Mouse (Mus musculus) right cerebral cortex, postnatal 10 days (tissue): Measurements from ENCODE around the gene Actl11.
A peak's percentile ranks its signal among the peaks of the same experiment; 100 is the strongest.

Source experiments
- DNase-seq, 2 experiments: peaks; one replicate each; pipeline ENCODE4 v3.0.0; 2021; ENCODE audit warnings: low spot score in 2 of 2

The Actl11 gene

GRCm38 (mm10) chr9:107961881-107962280, 33.6 kb downstream of the Actl11 start:
- DNase-seq: peak; percentile 82 to 83

GRCm38 (mm10) chr9:107962916-107963315, 34.6 kb downstream of the Actl11 start:
- DNase-seq: no peak

- peak; percentile 85 to 88 for DNase-seq
These were observed 35.4 kb downstream of the Actl11 start for GRCm38 (mm10) chr9:107963700-107964099.

GRCm38 (mm10) chr9:107964681-107965080, 36.4 kb downstream of the Actl11 start:
- DNase-seq: no peak

GRCm38 (mm10) chr9:107966676-107967075, 38.4 kb downstream of the Actl11 start:
- no peak for DNase-seq

- DNase-seq: peak in 1 of 2 experiments; percentile 21
These were observed 39.2 kb downstream of the Actl11 start for GRCm38 (mm10) chr9:107967437-107967836.

- no peak for DNase-seq
These were observed 40.3 kb downstream of the Actl11 start for GRCm38 (mm10) chr9:107968531-107968930.

GRCm38 (mm10) chr9:107970311-107970710, 42.0 kb downstream of the Actl11 start:
- DNase-seq: peak in 1 of 2 experiments; percentile 20

GRCm38 (mm10) chr9:107971690-107972541, 43.6 kb downstream of the Actl11 start:
- no peak for DNase-seq

GRCm38 (mm10) chr9:107974491-107975171, 46.4 kb downstream of the Actl11 start:
- DNase-seq: no peak

- DNase-seq: no peak
These were observed 47.4 kb downstream of the Actl11 start, which contains the start of gene Uba7 for GRCm38 (mm10) chr9:107975399-107976386. TSS of gene Uba7 (plus strand) at chr9:107975505.

- no peak for DNase-seq
These were observed 50.5 kb downstream of the Actl11 start for GRCm38 (mm10) chr9:107978815-107979214.
